Mouse (Mus musculus) brain, embryonic 14.5 days (tissue): ENCODE results near the gene Lin7a.

Source experiments
- CTCF ChIP-seq: fragments of 200-500 bp; IDR thresholded peaks from 2 replicates; pipeline ENCODE4 v1.5.1; 2012; ENCODE audit warnings: inconsistent platforms, mild to moderate bottlenecking, moderate library complexity, borderline replicate concordance; ENCODE audit not compliant: insufficient read depth, insufficient read length; ENCODE audit errors: extremely low read depth
- POLR2A ChIP-seq: fragments of 200-500 bp; IDR thresholded peaks from 2 replicates; pipeline ENCODE4 v1.6.1; 2012; ENCODE audit warnings: mild to moderate bottlenecking, inconsistent platforms, borderline replicate concordance; ENCODE audit not compliant: poor library complexity, insufficient read depth, insufficient read length, severe bottlenecking; ENCODE audit errors: extremely low read depth

GRCm38 (mm10) chr10:107319648-107320047 is 48.2 kb downstream of the Lin7a start:
- TF ChIP-seq CTCF (no peak), POLR2A (no peak)
